35 mouse cellular contexts compared by ENCODE assay signal in the genomic region with DNA sequence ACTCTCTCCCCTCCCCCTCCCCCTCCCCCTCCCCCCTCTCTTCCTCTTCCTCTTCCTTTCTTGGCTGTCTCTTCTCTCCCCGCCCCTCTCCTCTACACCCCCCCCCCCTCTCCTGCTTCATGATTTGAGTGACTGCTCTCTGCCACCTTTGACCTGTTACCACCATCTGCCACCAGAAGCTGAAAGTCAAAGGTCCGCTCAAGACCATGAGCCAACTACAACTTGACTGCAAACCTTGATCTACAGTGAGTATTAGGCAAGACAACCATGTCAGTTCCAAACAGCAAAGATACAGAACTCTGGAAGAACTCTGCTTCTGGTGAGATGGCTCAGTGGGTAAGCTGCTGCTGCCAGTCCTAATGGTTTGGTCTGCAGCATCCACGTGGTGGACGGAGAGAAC. TPM values are rescaled to one million over a fixed set of nuclear protein-coding genes. Genes with fewer than 3 reads are reported as not detected.
A peak's percentile ranks its signal among the peaks of the same experiment; 100 is the strongest.
DNase-seq lines count a peak whose midpoint lies in the region; ATAC-seq lines count a peak whose summit lies in the region.
"Had no signal": no experiment of that assay in that cellular context is flagged by ENCODE, and none has a peak within 500 bp of the region (broad histone marks: within the 10 kb centered on the region; RNA-seq: fewer than 3 reads in every experiment).

No protein-coding gene starts in this region.

- H3K9ac ChIP-seq in liver, embryonic 15.5 days = no peak overlapping the region
- no peak overlapping the region for H3K9ac ChIP-seq in embryonic facial prominence, embryonic 14.5 days (ENCODE audit: low read depth, low read length)
- H3K9ac ChIP-seq: heart, embryonic 15.5 days; intestine, embryonic 15.5 days; midbrain, embryonic 12.5 days; neural tube, embryonic 15.5 days had no signal

- H3K4me2 ChIP-seq in liver, embryonic 15.5 days = no peak overlapping the region
- H3K4me2 ChIP-seq in embryonic facial prominence, embryonic 14.5 days (ENCODE audit: low read depth, low read length) = no peak overlapping the region
- H3K4me2 ChIP-seq: heart, embryonic 15.5 days; intestine, embryonic 15.5 days; midbrain, embryonic 12.5 days; neural tube, embryonic 15.5 days had no signal

- no peak overlapping the region for H3K4me3 ChIP-seq in liver, embryonic 15.5 days (replicated peaks)
- no peak overlapping the region for H3K4me3 ChIP-seq in embryonic facial prominence, embryonic 14.5 days (ENCODE audit: low read depth, low read length)
- H3K4me3 ChIP-seq: erythroblast, embryonic 14.5 days; gastrocnemius, adult 2 months; heart, embryonic 15.5 days; intestine, embryonic 15.5 days; midbrain, embryonic 12.5 days; neural tube, embryonic 15.5 days had no signal

- 0 out of 2 replicates have a peak, but pooled peaks have one; percentile 25 for ATAC-seq in liver, embryonic 15.5 days (ENCODE audit: insufficient read depth)
- no peak for ATAC-seq in embryonic facial prominence, embryonic 14.5 days (ENCODE audit: low read depth)
- no peak for ATAC-seq in megakaryocyte progenitor cell, adult 5-6 weeks (replicated peaks; ENCODE audit: poor library complexity)
- ATAC-seq: forebrain, embryonic 14.5 days; hindbrain, embryonic 16.5 days; intestine, embryonic 15.5 days; Patski had no signal

- H3K36me3 ChIP-seq in liver, embryonic 15.5 days (replicated peaks) = no peaks in the 10 kb centered on the region
- H3K36me3 ChIP-seq in embryonic facial prominence, embryonic 14.5 days (ENCODE audit: control insufficient read depth, insufficient read depth, low read length) = no peaks in the 10 kb centered on the region
- H3K36me3 ChIP-seq: G1E; heart, embryonic 15.5 days; intestine, embryonic 15.5 days; midbrain, embryonic 12.5 days; neural tube, embryonic 15.5 days had no signal

- no peak overlapping the region for H3K27ac ChIP-seq in liver, embryonic 15.5 days (replicated peaks)
- H3K27ac ChIP-seq in embryonic facial prominence, embryonic 14.5 days (replicated peaks; ENCODE audit: low read depth, low read length) = peak overlapping the region; percentile 85
- H3K27ac ChIP-seq: gastrocnemius, adult 2 months; heart, embryonic 15.5 days; intestine, embryonic 15.5 days; midbrain, embryonic 12.5 days; neural tube, embryonic 15.5 days had no signal

- H3K27me3 ChIP-seq in liver, embryonic 15.5 days = 0 out of 2 replicates have a peak, but pooled peaks cover 4% of the 10 kb centered on the region
- no peaks in the 10 kb centered on the region for H3K27me3 ChIP-seq in embryonic facial prominence, embryonic 14.5 days (replicated peaks; ENCODE audit: control insufficient read depth, insufficient read depth, low read length)
- H3K27me3 ChIP-seq: heart, embryonic 15.5 days; intestine, embryonic 15.5 days; midbrain, embryonic 12.5 days; neural tube, embryonic 15.5 days; Patski had no signal

- H3K4me1 ChIP-seq in liver, embryonic 15.5 days (replicated peaks) = peaks cover 2% of the 10 kb centered on the region
- peaks cover 13% of the 10 kb centered on the region for H3K4me1 ChIP-seq in embryonic facial prominence, embryonic 14.5 days (ENCODE audit: control insufficient read depth, insufficient read depth, low read length)
- H3K4me1 ChIP-seq: intestine, embryonic 15.5 days; midbrain, embryonic 12.5 days had no signal

- WGBS in liver, embryonic 15.5 days (ENCODE audit: insufficient replicate concordance) = 53% methylated on average over 3 of the region's 4 CpGs
- WGBS in embryonic facial prominence, embryonic 14.5 days = 72% methylated on average over 3 of the region's 4 CpGs

- H3K9me3 ChIP-seq in liver, embryonic 15.5 days (replicated peaks) = no peaks in the 10 kb centered on the region
- no peaks in the 10 kb centered on the region for H3K9me3 ChIP-seq in embryonic facial prominence, embryonic 14.5 days (ENCODE audit: control insufficient read depth, low read length)
- H3K9me3 ChIP-seq: G1E; heart, embryonic 15.5 days; intestine, embryonic 15.5 days; midbrain, embryonic 12.5 days; neural tube, embryonic 15.5 days had no signal

- DNase-seq in kidney, adult 9 months = peak; percentile 42
- DNase-seq in kidney, postnatal 4 days = no peak
- no peak for DNase-seq in liver
- no peak for DNase-seq in embryonic facial prominence, embryonic 14.5 days (ENCODE audit: low spot score)
- DNase-seq in adrenal gland, adult 18-20 months (ENCODE audit: low spot score in 2 of 2) = no peak
- DNase-seq: adrenal gland, adult 8-10 months; B cell, adult 2 months; cerebellum, adult 2 months; gastrocnemius, adult 2 months; heart, postnatal 36 days; left cerebral cortex, postnatal 4 days; lung, adult 18-20 months; lung, postnatal 10 days; right cerebral cortex, adult 18-20 months; right cerebral cortex, postnatal 4 days; thymus, postnatal 14 days had no signal

RNA-seq across cellular contexts. Expression of a gene that starts 25.2 kb away (rescaled TPM):
- 0.24 and 0.29 TPM in 2 replicates for polyA plus RNA-seq in liver, embryonic 15.5 days (2015; fragmentation: Nextera tagmentation; extraction: Ambion mirVana)
- polyA plus RNA-seq in embryonic facial prominence, embryonic 14.5 days (2014; fragmentation: Nextera tagmentation; extraction: Ambion mirVana) = 8.3 and 13.2 TPM in 2 replicates
- 0.37 and 0.42 TPM in 2 replicates for total RNA-seq in megakaryocyte progenitor cell, adult 5-6 weeks (2015)
- total RNA-seq in megakaryocyte progenitor cell, adult 5-6 weeks (2017) = 0.29 and 0.54 TPM in 2 replicates
- 100 to 1,000 TPM; 123 to 412 TPM for total RNA-seq in adrenal gland, adult 18-20 months (2021)
- polyA plus RNA-seq: erythroblast, embryonic 14.5 days; G1E had no signal

RNA-seq across cellular contexts. Expression of a gene that starts 28.7 kb away (rescaled TPM):
- polyA plus RNA-seq in liver, embryonic 15.5 days (2015; fragmentation: Nextera tagmentation; extraction: Ambion mirVana) = not detected in 2 replicates
- not detected in 2 replicates for polyA plus RNA-seq in embryonic facial prominence, embryonic 14.5 days (2014; fragmentation: Nextera tagmentation; extraction: Ambion mirVana)
- total RNA-seq in megakaryocyte progenitor cell, adult 5-6 weeks (2015) = not detected in 2 replicates
- not detected in 2 replicates for total RNA-seq in megakaryocyte progenitor cell, adult 5-6 weeks (2017)
- not detected for total RNA-seq in adrenal gland, adult 18-20 months (2021)
- total RNA-seq: adrenal gland, adult 8-10 months; CH12.LX; G1E; gastrocnemius, postnatal 4 days; heart, adult 8-10 months; heart, postnatal 36 days; layer of hippocampus, adult 18-20 months; layer of hippocampus, postnatal 14 days; left cerebral cortex, adult 8-10 months; left cerebral cortex, postnatal 4 days had no signal
- polyA plus RNA-seq: cerebellum, adult 2 months; erythroblast, embryonic 14.5 days; forebrain, embryonic 14.5 days; frontal cortex, adult 2 months; G1E; heart, embryonic 15.5 days; hindbrain, embryonic 16.5 days; intestine, embryonic 15.5 days; midbrain, embryonic 12.5 days; neural tube, embryonic 15.5 days; Patski; stomach, embryonic 14.5 days had no signal

RNA-seq across cellular contexts. Expression of a gene that starts 43.5 kb away (rescaled TPM):
- polyA plus RNA-seq in liver, embryonic 15.5 days (2015; fragmentation: Nextera tagmentation; extraction: Ambion mirVana) = 0.20 and 0.30 TPM in 2 replicates
- polyA plus RNA-seq in embryonic facial prominence, embryonic 14.5 days (2014; fragmentation: Nextera tagmentation; extraction: Ambion mirVana) = 9.2 and 9.7 TPM in 2 replicates
- total RNA-seq in megakaryocyte progenitor cell, adult 5-6 weeks (2015) = 0.27 and 0.32 TPM in 2 replicates
- 0.34 TPM in 1 of 2 replicates, not detected in the other for total RNA-seq in megakaryocyte progenitor cell, adult 5-6 weeks (2017)
- under 1 TPM; 0.53 to 0.58 TPM for total RNA-seq in adrenal gland, adult 18-20 months (2021)
- total RNA-seq: G1E had no signal
- polyA plus RNA-seq: erythroblast, embryonic 14.5 days; G1E had no signal

Comparison
In these comparisons a context has a peak if more than half of its experiments do, and no peak if none do; other contexts are left out.
1. RNA of a gene that starts 25.2 kb away (total RNA-seq): 123 to 412 TPM in adrenal gland, adult 18-20 months; 0.29 to 0.54 TPM in megakaryocyte progenitor cell, adult 5-6 weeks; every median in the first group is over 10 times any median in the second.